Mouse (Mus musculus) frontal cortex, adult 2 months (tissue): ENCODE results near the gene Psme3. TPM values are rescaled to one million over a fixed set of nuclear protein-coding genes. Genes with fewer than 3 reads are reported as not detected.
A peak's percentile ranks its signal among the peaks of the same experiment; 100 is the strongest.

Experiments used
- DNase-seq, 2 experiments: peaks; one replicate each; pipeline ENCODE4 v3.0.0; 2022; ENCODE audit warnings: low spot score in 1 of 2; ENCODE audit errors: extremely low spot score in 1 of 2
- polyA plus RNA-seq: library from polyadenylated mRNA; depleted of rRNA; stranded (reverse); fragments of >200 nt; gene quantifications from 2 replicates; pipeline ENCODE4 v1.2.3, GENCODE M21; 2012; rRNA removed

Psme3 gene
- 101 and 108 TPM in 2 replicates for polyA plus RNA-seq

- DNase-seq, result peak; percentile 85 to 93
These were observed at the start of gene Psme3 for GRCm38 (mm10) chr11:101315665-101316500. Gene Psme3 (plus strand): TSS chr11:101316213.

- no peak for DNase-seq
These were observed 46.4 kb upstream of the Psme3 start for GRCm38 (mm10) chr11:101269577-101270116.

- DNase-seq, result no peak
These were observed 43.6 kb upstream of the Psme3 start for GRCm38 (mm10) chr11:101272446-101272845.

- DNase-seq, result no peak
These were observed 40.7 kb upstream of the Psme3 start for GRCm38 (mm10) chr11:101275309-101275708.

GRCm38 (mm10) chr11:101276319-101277070 is 39.5 kb upstream of the Psme3 start:
- DNase-seq, result no peak

GRCm38 (mm10) chr11:101277381-101278222 is 38.4 kb upstream of the Psme3 start:
- peak in 1 of 2 experiments; percentile 56 for DNase-seq

GRCm38 (mm10) chr11:101278223-101279192 is 37.5 kb upstream of the Psme3 start, which contains the start of the genes Cntd1 and Coa3:
Gene Cntd1 (plus strand): TSS chr11:101279012.
Gene Coa3 (minus strand): TSS chr11:101279114.
- peak; percentile 79 to 90 for DNase-seq

- no peak for DNase-seq
These were observed 36.8 kb upstream of the Psme3 start for GRCm38 (mm10) chr11:101279193-101279569.

GRCm38 (mm10) chr11:101280837-101281236 is 35.2 kb upstream of the Psme3 start:
- no peak for DNase-seq

GRCm38 (mm10) chr11:101282896-101283295 is 33.1 kb upstream of the Psme3 start:
- DNase-seq, result no peak

- DNase-seq, result no peak
These were observed 32.2 kb upstream of the Psme3 start for GRCm38 (mm10) chr11:101283805-101284204.

GRCm38 (mm10) chr11:101287306-101287705 is 28.7 kb upstream of the Psme3 start:
- DNase-seq, result peak in 1 of 2 experiments; percentile 32

GRCm38 (mm10) chr11:101291231-101291630 is 24.8 kb upstream of the Psme3 start:
- no peak for DNase-seq

GRCm38 (mm10) chr11:101295191-101295590 is 20.8 kb upstream of the Psme3 start:
- no peak for DNase-seq

- DNase-seq, result no peak
These were observed 15.1 kb upstream of the Psme3 start for GRCm38 (mm10) chr11:101300881-101301280.

GRCm38 (mm10) chr11:101301299-101302003 is 14.6 kb upstream of the Psme3 start:
- no peak for DNase-seq

GRCm38 (mm10) chr11:101302004-101302798 is 13.8 kb upstream of the Psme3 start, which contains the start of gene Becn1:
Gene Becn1 (minus strand): TSS chr11:101302286.
- DNase-seq, result peak; percentile 91 to 99

- DNase-seq, result no peak
These were observed 8.3 kb upstream of the Psme3 start for GRCm38 (mm10) chr11:101307744-101308143.
